Mouse (Mus musculus): Measurements from ENCODE around the gene Parp16. TPM values are rescaled to one million over a fixed set of nuclear protein-coding genes. Genes with fewer than 3 reads are reported as not detected.

The Parp16 gene
- polyA plus RNA-seq (2012; rRNA removed) = 5.7 and 6.6 TPM in 2 replicates

DNA sequence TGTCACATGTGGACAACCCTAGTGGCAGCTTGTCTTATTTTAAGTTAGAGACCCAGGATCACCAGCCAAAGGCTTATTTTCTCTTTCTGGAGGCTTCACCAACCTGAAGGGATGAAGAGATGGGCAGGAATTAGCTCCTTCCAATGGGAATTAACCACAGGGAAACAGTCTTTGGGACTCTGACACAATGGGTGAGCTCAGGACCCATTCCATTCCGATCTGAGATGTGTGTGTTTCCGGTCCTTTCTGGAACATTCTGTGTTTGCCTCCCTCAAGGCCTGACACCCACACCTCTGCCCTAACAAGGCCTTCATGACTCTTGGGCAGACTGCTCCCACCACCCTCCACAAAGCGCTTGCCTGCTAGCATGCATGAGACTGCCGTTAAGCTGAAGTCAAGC is at the start of gene Parp16:
Gene Parp16, plus strand, starts transcription at position 301 of the 400 bp plus-strand sequence.
- 79% methylated on average over 4 of the region's 4 CpGs for WGBS
- Histone ChIP-seq H3K27me3 (ENCODE audit: control insufficient read depth, insufficient read depth, low read length) (no peaks in the 10 kb centered on the region), H3K4me3 (replicated peaks; ENCODE audit: insufficient read depth, low read depth, low read length) (no peak within 1 kb of the TSS), H3K27ac (ENCODE audit: insufficient read depth, low read length) (peak within 1 kb of the TSS; percentile 79), H3K4me1 (ENCODE audit: control insufficient read depth, insufficient read depth, low read length) (peaks cover 11% of the 10 kb centered on the region; the same call in 1 of the 2 replicates)
- DNase-seq = no peak
- no peak for TF ChIP-seq POLR2A (IDR thresholded peaks at IDR 0.05; ENCODE audit: borderline replicate concordance, insufficient read depth, low read length)
- no peak for TF ChIP-seq CTCF (IDR thresholded peaks at IDR 0.05; ENCODE audit: borderline replicate concordance, insufficient read depth, low read depth, low read length)

DNA sequence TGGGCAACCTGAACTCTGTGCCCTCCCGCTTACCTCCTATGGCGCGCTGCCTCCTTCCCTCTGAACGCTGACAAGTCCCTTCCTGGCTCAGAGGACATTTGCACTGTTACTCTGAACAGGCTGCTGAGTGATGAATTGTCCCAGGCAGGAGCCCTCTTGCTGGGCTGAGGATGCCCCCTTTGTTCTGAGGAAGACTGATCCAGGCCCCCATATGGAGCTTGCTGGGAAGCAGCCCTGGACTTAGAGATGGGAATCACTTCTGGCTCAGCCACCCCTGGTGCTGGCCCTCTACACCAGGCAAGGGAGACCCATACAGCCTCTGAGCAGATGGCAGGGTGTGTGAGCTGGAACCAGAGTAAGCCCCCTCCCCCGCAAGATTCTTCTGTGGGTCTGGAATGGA is 49.2 kb upstream of the Parp16 start:
- 68% methylated on average over 5 of the region's 5 CpGs for WGBS
- no peak overlapping the region for H3K4me3 ChIP-seq (replicated peaks; ENCODE audit: insufficient read depth, low read depth, low read length)
- TF ChIP-seq CTCF (IDR thresholded peaks at IDR 0.05; ENCODE audit: borderline replicate concordance, insufficient read depth, low read depth, low read length) (no peak), POLR2A (IDR thresholded peaks at IDR 0.05; ENCODE audit: borderline replicate concordance, insufficient read depth, low read length) (no peak)
- H3K27ac ChIP-seq (ENCODE audit: insufficient read depth, low read length) = no peak overlapping the region
- H3K27me3 ChIP-seq (ENCODE audit: control insufficient read depth, insufficient read depth, low read length) = no peaks in the 10 kb centered on the region; the same call in 1 of the 2 replicates
- no peak for DNase-seq
- no peaks in the 10 kb centered on the region for H3K4me1 ChIP-seq (ENCODE audit: control insufficient read depth, insufficient read depth, low read length)

DNA sequence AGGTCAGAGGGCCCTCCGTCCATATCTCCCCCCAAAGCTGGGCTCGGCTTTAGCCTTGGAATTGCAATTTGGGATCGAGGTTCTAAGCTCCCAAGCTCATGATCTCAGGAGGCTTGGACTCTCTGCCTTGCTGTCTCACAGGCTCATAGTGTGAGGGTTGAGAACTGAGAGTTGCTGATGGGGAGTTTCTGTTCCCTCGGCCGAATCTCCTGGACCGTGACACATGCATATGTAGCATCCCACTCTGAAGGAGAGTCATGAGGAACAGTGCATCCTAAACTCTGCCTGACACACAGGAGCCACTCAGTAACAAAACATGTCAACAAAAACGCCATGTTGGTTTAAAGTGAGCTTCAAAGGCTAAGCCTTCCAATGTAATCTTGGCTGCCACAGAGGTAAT is 46.6 kb upstream of the Parp16 start:
- TF ChIP-seq CTCF (IDR thresholded peaks at IDR 0.05; ENCODE audit: borderline replicate concordance, insufficient read depth, low read depth, low read length) (no peak), POLR2A (IDR thresholded peaks at IDR 0.05; ENCODE audit: borderline replicate concordance, insufficient read depth, low read length) (no peak)
- Histone ChIP-seq H3K4me1 (ENCODE audit: control insufficient read depth, insufficient read depth, low read length) (no peaks in the 10 kb centered on the region), H3K4me3 (replicated peaks; ENCODE audit: insufficient read depth, low read depth, low read length) (no peak overlapping the region), H3K27ac (ENCODE audit: insufficient read depth, low read length) (no peak overlapping the region), H3K27me3 (ENCODE audit: control insufficient read depth, insufficient read depth, low read length) (no peaks in the 10 kb centered on the region; the same call in 1 of the 2 replicates)
- WGBS = 84% methylated on average over 7 of the region's 7 CpGs
- DNase-seq = no peak

DNA sequence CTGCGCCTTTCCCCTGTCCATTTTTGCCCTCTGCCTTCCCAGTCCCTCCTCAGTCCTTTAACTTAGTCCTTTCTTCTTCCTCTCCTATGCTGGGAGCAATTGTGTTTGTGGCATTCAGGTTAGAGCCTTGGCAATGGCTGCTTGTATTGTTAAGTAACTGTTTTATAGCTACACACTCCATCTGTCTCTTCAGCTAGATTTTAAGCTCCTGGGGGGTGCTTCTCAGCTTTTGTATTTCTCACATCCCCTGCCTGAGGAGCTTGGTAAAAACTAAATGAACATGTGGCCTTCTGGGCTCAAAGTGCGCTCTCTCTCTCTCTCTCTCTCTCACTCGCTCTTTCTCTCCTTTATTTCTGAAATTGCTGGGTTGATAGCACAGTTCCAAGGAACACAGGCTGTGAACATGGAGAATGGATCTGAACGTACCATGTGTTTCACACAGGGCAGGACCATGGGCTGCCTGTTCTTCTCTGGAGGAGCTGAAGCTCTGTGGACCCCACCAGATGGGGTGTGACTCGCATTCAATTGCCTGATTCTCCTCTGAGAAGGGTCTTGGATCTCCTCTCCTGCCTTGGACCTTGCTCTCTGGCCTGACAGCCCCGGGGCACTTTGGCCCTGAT is 42.3 kb upstream of the Parp16 start:
- TF ChIP-seq CTCF (IDR thresholded peaks at IDR 0.05; ENCODE audit: borderline replicate concordance, insufficient read depth, low read depth, low read length) = no peak
- TF ChIP-seq POLR2A (IDR thresholded peaks at IDR 0.05; ENCODE audit: borderline replicate concordance, insufficient read depth, low read length) = no peak
- 60% methylated on average over 6 of the region's 6 CpGs for WGBS
- no peak overlapping the region for H3K27ac ChIP-seq (ENCODE audit: insufficient read depth, low read length)
- no peaks in the 10 kb centered on the region; the same call in 1 of the 2 replicates for H3K27me3 ChIP-seq (ENCODE audit: control insufficient read depth, insufficient read depth, low read length)
- no peaks in the 10 kb centered on the region for H3K4me1 ChIP-seq (ENCODE audit: control insufficient read depth, insufficient read depth, low read length)
- no peak overlapping the region for H3K4me3 ChIP-seq (replicated peaks; ENCODE audit: insufficient read depth, low read depth, low read length)
- no peak for DNase-seq

DNA sequence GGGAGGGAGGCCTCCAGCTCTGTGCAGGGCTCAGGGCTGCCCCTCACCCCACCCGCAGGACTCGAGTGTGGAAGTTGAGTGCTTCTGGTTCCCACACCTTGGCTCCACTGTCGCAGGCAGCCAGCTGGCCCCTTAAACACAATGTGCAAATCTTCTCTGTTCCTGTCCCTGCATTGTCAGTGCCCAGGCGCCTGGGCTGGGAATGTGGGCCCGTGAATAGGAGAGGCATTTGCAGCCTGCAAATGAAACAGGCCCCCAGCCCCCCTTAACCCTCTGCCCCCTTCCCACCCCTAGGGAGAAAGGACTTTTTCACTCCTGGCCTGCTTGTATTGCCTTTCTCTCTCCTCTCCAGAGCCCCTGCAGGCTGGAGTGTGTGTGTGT is 41.8 kb upstream of the Parp16 start:
- H3K4me1 ChIP-seq (ENCODE audit: control insufficient read depth, insufficient read depth, low read length) = no peaks in the 10 kb centered on the region
- DNase-seq = no peak
- H3K27me3 ChIP-seq (ENCODE audit: control insufficient read depth, insufficient read depth, low read length) = no peaks in the 10 kb centered on the region; the same call in 1 of the 2 replicates
- H3K27ac ChIP-seq (ENCODE audit: insufficient read depth, low read length) = no peak overlapping the region
- no peak overlapping the region for H3K4me3 ChIP-seq (replicated peaks; ENCODE audit: insufficient read depth, low read depth, low read length)
- TF ChIP-seq POLR2A (IDR thresholded peaks at IDR 0.05; ENCODE audit: borderline replicate concordance, insufficient read depth, low read length) (no peak), CTCF (IDR thresholded peaks at IDR 0.05; ENCODE audit: borderline replicate concordance, insufficient read depth, low read depth, low read length) (no peak)
- WGBS = 33% methylated on average over 5 of the region's 5 CpGs

DNA sequence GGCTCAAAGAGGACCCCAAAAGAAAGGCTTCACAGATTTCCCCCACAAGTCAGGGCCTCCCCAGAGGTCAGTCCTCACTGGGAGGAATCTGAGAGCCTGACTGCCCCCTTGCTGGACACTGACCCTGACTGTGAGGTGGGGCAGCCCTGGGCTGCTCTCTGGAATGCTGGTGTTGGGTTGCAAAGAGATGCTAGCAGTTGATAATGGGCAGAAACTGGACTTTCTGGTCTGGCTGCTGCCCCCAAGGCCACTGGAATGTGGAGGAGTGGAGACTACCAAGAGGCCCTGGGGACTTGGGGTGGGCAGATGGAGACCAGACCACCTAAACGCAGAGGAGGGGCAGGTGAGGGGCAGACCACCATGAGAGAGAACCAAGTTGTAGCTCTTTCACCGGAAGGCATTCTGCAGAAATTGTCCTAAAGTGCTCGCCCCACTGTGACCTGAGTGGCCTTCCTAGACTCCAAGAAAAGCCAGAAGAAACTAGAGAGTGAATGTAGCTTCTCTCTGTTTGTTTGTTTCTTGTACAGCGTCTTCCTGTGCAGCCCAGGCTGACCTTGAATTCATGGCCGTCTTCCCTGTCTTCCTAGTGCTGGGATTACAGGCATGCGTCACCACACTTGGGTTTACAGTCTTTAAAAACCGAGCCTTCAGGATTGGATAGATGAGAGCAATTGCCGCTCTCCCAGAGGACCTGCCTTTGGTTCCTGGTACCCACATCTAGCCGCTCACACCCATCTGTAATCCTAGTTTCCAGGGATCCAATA is 40.3 kb upstream of the Parp16 start:
- H3K27ac ChIP-seq (ENCODE audit: insufficient read depth, low read length) = no peak overlapping the region
- no peaks in the 10 kb centered on the region for H3K4me1 ChIP-seq (ENCODE audit: control insufficient read depth, insufficient read depth, low read length)
- WGBS = 82% methylated on average over 9 of the region's 9 CpGs
- no peak for DNase-seq
- no peak overlapping the region for H3K4me3 ChIP-seq (replicated peaks; ENCODE audit: insufficient read depth, low read depth, low read length)
- TF ChIP-seq CTCF (IDR thresholded peaks at IDR 0.05; ENCODE audit: borderline replicate concordance, insufficient read depth, low read depth, low read length) (no peak), POLR2A (IDR thresholded peaks at IDR 0.05; ENCODE audit: borderline replicate concordance, insufficient read depth, low read length) (no peak)
- no peaks in the 10 kb centered on the region; the same call in 1 of the 2 replicates for H3K27me3 ChIP-seq (ENCODE audit: control insufficient read depth, insufficient read depth, low read length)

DNA sequence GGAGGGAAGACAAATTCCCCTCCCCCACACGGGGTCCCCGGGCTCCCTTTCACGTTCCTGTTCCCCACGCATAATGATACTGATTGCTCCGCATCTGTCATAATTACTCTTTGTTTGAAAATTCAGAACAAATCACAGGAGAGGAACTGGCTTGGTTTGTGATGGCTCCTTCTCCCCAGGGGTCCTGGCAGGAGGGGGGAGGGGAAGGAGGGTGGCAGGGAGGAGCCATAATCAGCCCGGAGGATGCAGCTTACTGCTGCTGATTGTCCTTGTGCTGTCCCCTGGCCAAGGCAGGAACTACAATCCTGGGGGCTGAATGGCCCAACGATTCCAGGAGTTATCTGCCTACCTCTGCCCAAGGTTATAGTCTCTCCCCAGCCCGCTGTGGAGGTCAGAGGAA is 38.5 kb upstream of the Parp16 start:
- H3K27ac ChIP-seq (ENCODE audit: insufficient read depth, low read length) = no peak overlapping the region
- H3K4me1 ChIP-seq (ENCODE audit: control insufficient read depth, insufficient read depth, low read length) = no peaks in the 10 kb centered on the region
- DNase-seq = no peak
- TF ChIP-seq CTCF (IDR thresholded peaks at IDR 0.05; ENCODE audit: borderline replicate concordance, insufficient read depth, low read depth, low read length) (no peak), POLR2A (IDR thresholded peaks at IDR 0.05; ENCODE audit: borderline replicate concordance, insufficient read depth, low read length) (no peak)
- 18% methylated on average over 8 of the region's 8 CpGs for WGBS
- no peaks in the 10 kb centered on the region; the same call in 1 of the 2 replicates for H3K27me3 ChIP-seq (ENCODE audit: control insufficient read depth, insufficient read depth, low read length)
- no peak overlapping the region for H3K4me3 ChIP-seq (replicated peaks; ENCODE audit: insufficient read depth, low read depth, low read length)

DNA sequence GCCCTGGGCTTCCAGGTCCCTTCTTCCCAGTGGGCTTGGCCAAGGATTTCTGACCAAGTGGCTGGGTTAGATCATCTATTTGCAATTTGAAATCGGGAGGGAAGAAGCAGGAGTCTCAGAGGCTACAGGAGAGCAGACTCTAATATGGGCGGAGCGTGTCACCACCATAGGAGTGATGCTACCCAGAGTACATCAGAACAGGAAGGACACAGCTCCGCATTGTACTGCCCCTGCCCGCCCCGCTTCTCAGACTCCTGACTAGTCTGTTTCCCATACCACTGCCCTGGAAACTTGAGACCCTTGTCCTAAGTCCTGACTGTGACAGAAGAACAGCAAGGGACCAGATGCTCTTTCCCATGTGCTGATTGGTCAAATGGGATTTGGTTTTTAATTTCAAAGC is 37.5 kb upstream of the Parp16 start:
- no peak for DNase-seq
- Histone ChIP-seq H3K4me1 (ENCODE audit: control insufficient read depth, insufficient read depth, low read length) (no peaks in the 10 kb centered on the region), H3K27ac (ENCODE audit: insufficient read depth, low read length) (no peak overlapping the region), H3K27me3 (ENCODE audit: control insufficient read depth, insufficient read depth, low read length) (no peaks in the 10 kb centered on the region), H3K4me3 (replicated peaks; ENCODE audit: insufficient read depth, low read depth, low read length) (no peak overlapping the region)
- TF ChIP-seq CTCF (IDR thresholded peaks at IDR 0.05; ENCODE audit: borderline replicate concordance, insufficient read depth, low read depth, low read length) (no peak), POLR2A (IDR thresholded peaks at IDR 0.05; ENCODE audit: borderline replicate concordance, insufficient read depth, low read length) (no peak)
- WGBS = 77% methylated on average over 6 of the region's 6 CpGs

Data from cerebellum, adult 2 months (tissue).